Mouse (Mus musculus) forebrain, embryonic 12.5 days (tissue): ENCODE measurements around the gene Cdt1. TPM values are rescaled to one million over a fixed set of nuclear protein-coding genes. Genes with fewer than 3 reads are reported as not detected.

Experiments used
- ATAC-seq: fragments of 200-750 bp; cut with Nextera tagmentation; 2 replicates; pipeline ENCODE4 v1.8.0; 2017; ENCODE audit warnings: moderate TSS enrichment; ENCODE audit not compliant: low FRiP score
- H3K27ac ChIP-seq: fragments of 300-500 bp; sonication (generic); 2 replicates; pipeline ENCODE4 v1.5.1; 2016; ENCODE audit warnings: mild to moderate bottlenecking
- H3K27me3 ChIP-seq: fragments of 300-500 bp; sonication (generic); 2 replicates; pipeline ENCODE4 v1.6.1; 2016; ENCODE audit warnings: mild to moderate bottlenecking
- H3K36me3 ChIP-seq: fragments of 300-500 bp; sonication (generic); replicated peaks from 2 replicates; pipeline ENCODE4 v1.6.1; 2016; ENCODE audit warnings: mild to moderate bottlenecking
- H3K4me1 ChIP-seq: fragments of 300-500 bp; sonication (generic); 2 replicates; pipeline ENCODE4 v1.6.1; 2016
- H3K4me2 ChIP-seq: fragments of 300-500 bp; sonication (generic); 2 replicates; pipeline ENCODE4 v1.6.1; 2016; ENCODE audit warnings: mild to moderate bottlenecking, moderate library complexity
- H3K4me3 ChIP-seq: fragments of 300-500 bp; sonication (generic); replicated peaks from 2 replicates; pipeline ENCODE4 v1.5.1; 2016; ENCODE audit warnings: mild to moderate bottlenecking
- H3K9ac ChIP-seq: fragments of 300-500 bp; sonication (generic); 2 replicates; pipeline ENCODE4 v1.6.1; 2016; ENCODE audit warnings: mild to moderate bottlenecking
- H3K9me3 ChIP-seq: fragments of 300-500 bp; sonication (generic); 2 replicates; pipeline ENCODE4 v1.6.1; 2016
- WGBS: fragments of 180-500 bp; shearing (Covaris S2); methylation state at CpG from one replicate; pipeline ENCODE4 v1.1.7; 2016; 5-methylcytosine and 5-hydroxymethylcytosine counted together
- polyA plus RNA-seq: library from polyadenylated mRNA; unstranded; fragments of >200 nt; fragmentation: Nextera tagmentation; extraction: Ambion mirVana; gene quantifications from 2 replicates; pipeline ENCODE4 v1.2.1, GENCODE M21; 2016

Cdt1 gene
- 43.7 and 46.0 TPM in 2 replicates for polyA plus RNA-seq

- peak within 1 kb of the TSS; percentile 88 for H3K9ac ChIP-seq
- H3K36me3 ChIP-seq: peaks cover 33% of the 10 kb centered on the region
- peak within 1 kb of the TSS; percentile 86 for H3K4me3 ChIP-seq
- WGBS: under 1% methylated on average over 62 of the region's 62 CpGs
- no peaks in the 10 kb centered on the region for H3K27me3 ChIP-seq
- H3K4me2 ChIP-seq: peak within 1 kb of the TSS; percentile 81
- peaks cover 29% of the 10 kb centered on the region for H3K4me1 ChIP-seq
- H3K27ac ChIP-seq: peak within 1 kb of the TSS; percentile 89
- H3K9me3 ChIP-seq: no peaks in the 10 kb centered on the region
- ATAC-seq: peak; percentile 96
Observed at GRCm38 (mm10) chr8:122567361-122568108, at the start of gene Cdt1. Gene Cdt1, plus strand, starts transcription at chr8:122568015.

DNA sequence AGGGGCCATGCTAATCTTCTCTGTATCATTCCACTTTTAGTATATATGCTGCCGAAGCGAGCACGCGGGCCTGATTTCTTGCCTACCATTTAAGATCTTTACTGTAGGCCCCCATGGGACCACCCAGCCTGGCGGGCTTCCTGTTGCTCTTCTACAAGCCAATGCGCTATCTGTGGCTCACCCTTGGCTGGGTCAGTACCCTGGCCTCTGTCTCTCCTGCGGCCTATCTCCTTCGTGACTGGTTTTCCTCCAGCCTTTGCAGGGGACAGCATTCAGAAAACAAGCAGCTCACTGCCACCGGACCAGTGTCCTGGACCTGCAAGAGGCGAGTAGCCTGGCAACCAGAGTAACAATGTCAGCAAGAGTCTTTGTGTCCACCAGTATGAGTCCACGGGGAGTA is 47.2 kb upstream of the Cdt1 start:
- WGBS: 75% methylated on average over 11 of the region's 11 CpGs
- no peak for ATAC-seq
- Histone ChIP-seq H3K27ac (no peak overlapping the region), H3K9ac (no peak overlapping the region), H3K9me3 (no peaks in the 10 kb centered on the region), H3K4me3 (no peak overlapping the region), H3K4me2 (no peak overlapping the region), H3K36me3 (no peaks in the 10 kb centered on the region), H3K4me1 (peaks cover 39% of the 10 kb centered on the region), H3K27me3 (peaks cover 21% of the 10 kb centered on the region)

DNA sequence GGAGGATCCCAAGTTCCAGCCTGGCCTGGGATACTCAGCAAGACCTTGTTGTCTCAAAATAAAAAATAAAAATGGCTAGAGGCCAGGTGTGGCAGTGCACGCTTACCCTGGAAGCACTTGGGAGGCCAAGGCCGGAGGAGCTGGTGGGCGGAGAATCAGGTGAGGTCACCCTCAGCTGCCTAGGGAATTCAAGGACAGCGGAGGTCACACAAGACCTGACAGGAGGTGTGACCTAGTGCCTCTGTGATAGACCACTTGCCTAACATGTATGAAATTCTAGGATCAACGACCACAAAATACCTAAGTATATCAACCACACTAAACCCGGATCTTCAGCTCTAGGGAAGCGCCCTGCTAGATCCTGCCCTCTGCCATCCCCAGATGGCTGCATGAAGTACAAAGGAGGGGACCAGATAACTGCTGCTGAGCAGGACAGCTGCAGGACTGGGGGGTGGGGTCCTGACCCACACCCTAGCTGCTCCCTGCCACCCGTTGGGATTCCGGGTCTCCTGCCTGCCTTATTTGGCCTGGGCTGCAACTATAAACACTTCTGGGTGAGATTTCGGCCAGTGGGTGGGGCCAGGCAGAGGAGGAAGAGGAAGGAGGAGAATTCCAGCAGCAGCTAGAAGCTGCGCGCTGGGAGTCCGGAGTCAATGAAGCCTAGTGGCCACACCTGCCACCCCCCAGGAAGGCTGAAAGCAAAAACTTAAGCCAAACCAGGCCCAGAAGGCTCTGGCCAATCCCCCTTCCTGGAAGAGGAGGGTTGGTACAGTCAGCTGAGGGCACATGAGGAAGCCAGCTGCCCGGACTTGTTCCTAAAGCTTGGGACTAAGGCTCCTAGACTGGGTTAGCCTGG is 44.8 kb upstream of the Cdt1 start:
- H3K27me3 ChIP-seq: peaks cover 34% of the 10 kb centered on the region
- 60% methylated on average over 14 of the region's 14 CpGs for whole genome bisulfite sequencing
- H3K36me3 ChIP-seq: no peaks in the 10 kb centered on the region
- H3K4me3 ChIP-seq: no peak overlapping the region
- H3K9ac ChIP-seq: no peak overlapping the region; the same call in 1 of the 2 replicates
- no peaks in the 10 kb centered on the region for H3K9me3 ChIP-seq
- H3K27ac ChIP-seq: peak overlapping the region; percentile 43
- H3K4me2 ChIP-seq: peak overlapping the region; percentile 35
- ATAC-seq: no peak
- peaks cover 27% of the 10 kb centered on the region for H3K4me1 ChIP-seq

GRCm38 (mm10) chr8:122523652-122524360 is 44.0 kb upstream of the Cdt1 start:
- no peak overlapping the region; the same call in 1 of the 2 replicates for H3K9ac ChIP-seq
- peak overlapping the region; percentile 43 for H3K27ac ChIP-seq
- H3K9me3 ChIP-seq: no peaks in the 10 kb centered on the region
- H3K4me3 ChIP-seq: 0 out of 2 replicates have a peak overlapping the region, but pooled peaks have one; percentile 3
- H3K4me2 ChIP-seq: peak overlapping the region; percentile 35
- 16% methylated on average over 23 of the region's 23 CpGs for WGBS
- peaks cover 34% of the 10 kb centered on the region for H3K27me3 ChIP-seq
- H3K36me3 ChIP-seq: no peaks in the 10 kb centered on the region
- H3K4me1 ChIP-seq: peaks cover 25% of the 10 kb centered on the region
- ATAC-seq: peak; percentile 87

DNA sequence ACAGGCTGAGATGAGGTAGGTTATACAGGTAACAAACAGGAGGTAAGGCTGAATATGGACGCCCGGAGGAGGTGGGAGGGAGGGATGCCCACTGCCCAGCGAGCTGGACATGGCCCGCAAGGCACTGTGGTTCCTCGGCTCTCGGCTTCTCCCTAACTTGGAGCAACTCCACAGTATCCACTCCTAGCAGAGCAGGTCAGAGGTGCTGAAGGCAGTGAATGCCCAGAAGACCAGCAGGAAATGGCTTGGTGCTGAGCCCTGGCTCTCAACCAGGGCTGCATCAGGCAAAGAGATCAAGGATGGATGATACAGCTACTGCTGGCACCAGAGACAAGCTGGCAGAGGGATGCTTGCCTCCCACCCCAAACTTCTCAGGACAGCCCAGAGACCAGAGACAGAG is 43.3 kb upstream of the Cdt1 start:
- 73% methylated on average over 6 of the region's 6 CpGs for WGBS

DNA sequence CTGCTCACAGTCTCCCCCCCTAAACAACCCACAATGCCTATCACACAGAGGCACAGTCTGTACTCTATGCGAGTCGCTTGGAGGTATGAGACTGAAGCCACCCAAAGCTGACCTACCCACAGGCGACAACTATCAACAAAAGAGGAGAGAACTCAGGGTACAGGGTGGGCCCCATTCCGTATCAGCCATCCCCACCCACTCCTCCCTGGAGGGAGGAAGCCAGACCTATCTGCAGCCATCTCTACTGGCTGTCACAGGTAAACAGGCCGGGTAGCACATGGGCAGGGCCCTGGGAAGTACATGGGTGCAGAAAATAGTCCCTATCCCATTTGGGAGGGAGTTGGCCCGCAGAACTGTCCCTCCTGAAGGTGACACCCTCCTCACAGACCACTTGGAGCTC is 42.8 kb upstream of the Cdt1 start:
- no peak for ATAC-seq
- peaks cover 25% of the 10 kb centered on the region for H3K4me1 ChIP-seq
- 72% methylated on average over 6 of the region's 6 CpGs for WGBS

More for the DNA sequence above, 43.3 kb upstream of the Cdt1 start:
- Histone ChIP-seq H3K36me3 (no peaks in the 10 kb centered on the region), H3K4me3 (no peak overlapping the region), H3K27ac (0 out of 2 replicates have a peak overlapping the region, but pooled peaks have one; percentile 43), H3K4me1 (peaks cover 25% of the 10 kb centered on the region), H3K27me3 (peaks cover 34% of the 10 kb centered on the region), H3K9ac (no peak overlapping the region), H3K9me3 (no peaks in the 10 kb centered on the region), H3K4me2 (peak overlapping the region; percentile 35)
- ATAC-seq: no peak; the same call in 1 of the 2 replicates

GRCm38 (mm10) chr8:122526084-122526483 is 41.7 kb upstream of the Cdt1 start:
- H3K4me1 ChIP-seq: peaks cover 25% of the 10 kb centered on the region
- H3K27me3 ChIP-seq: peaks cover 34% of the 10 kb centered on the region
- H3K9ac ChIP-seq: no peak overlapping the region
- H3K27ac ChIP-seq: no peak overlapping the region
- no peak for ATAC-seq
- H3K9me3 ChIP-seq: no peaks in the 10 kb centered on the region
- no peak overlapping the region for H3K4me2 ChIP-seq
- H3K4me3 ChIP-seq: no peak overlapping the region
- WGBS: 76% methylated on average over 3 of the region's 3 CpGs
- no peaks in the 10 kb centered on the region for H3K36me3 ChIP-seq

More for the DNA sequence above, 42.8 kb upstream of the Cdt1 start:
- Histone ChIP-seq H3K4me2 (no peak overlapping the region), H3K36me3 (no peaks in the 10 kb centered on the region), H3K9ac (no peak overlapping the region), H3K27ac (no peak overlapping the region), H3K4me3 (no peak overlapping the region), H3K9me3 (no peaks in the 10 kb centered on the region), H3K27me3 (peaks cover 34% of the 10 kb centered on the region)

DNA sequence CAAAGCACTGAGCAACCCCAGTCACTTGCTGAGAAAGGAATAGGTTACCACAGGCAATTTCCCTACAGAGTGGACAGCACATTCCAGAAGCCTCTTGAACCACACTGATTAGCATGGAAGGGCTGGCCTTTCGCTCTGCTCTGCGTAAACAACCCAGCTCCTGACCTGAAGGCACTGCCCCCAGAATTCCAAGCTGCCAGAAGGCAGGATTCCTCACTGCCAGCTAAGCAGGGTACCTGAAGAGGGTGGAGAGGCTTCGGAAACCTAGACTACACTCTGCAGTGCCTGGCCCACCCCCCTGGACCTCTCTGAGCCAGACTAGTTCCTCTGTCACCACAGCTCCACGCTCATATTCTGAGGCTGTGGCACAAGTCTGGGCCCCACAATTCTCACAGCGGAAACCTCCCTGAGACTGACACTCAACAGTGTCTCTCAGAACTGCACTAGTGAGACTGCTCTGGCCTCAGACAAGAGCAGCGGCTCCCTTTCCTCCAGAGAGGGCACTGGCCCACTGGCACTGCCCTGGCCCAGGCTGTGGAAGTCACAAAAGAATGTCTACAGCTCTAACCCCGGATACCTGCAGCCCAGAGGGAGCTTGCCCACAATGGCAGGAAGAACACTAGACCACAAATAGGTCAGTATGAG is 41.2 kb upstream of the Cdt1 start:
- WGBS: 72% methylated on average over 7 of the region's 7 CpGs
- H3K4me1 ChIP-seq: peaks cover 25% of the 10 kb centered on the region
- no peaks in the 10 kb centered on the region for H3K9me3 ChIP-seq
- no peak overlapping the region for H3K4me3 ChIP-seq
- H3K9ac ChIP-seq: no peak overlapping the region
- H3K4me2 ChIP-seq: no peak overlapping the region
- peaks cover 34% of the 10 kb centered on the region for H3K27me3 ChIP-seq
- H3K36me3 ChIP-seq: no peaks in the 10 kb centered on the region
- no peak for ATAC-seq
- H3K27ac ChIP-seq: no peak overlapping the region

DNA sequence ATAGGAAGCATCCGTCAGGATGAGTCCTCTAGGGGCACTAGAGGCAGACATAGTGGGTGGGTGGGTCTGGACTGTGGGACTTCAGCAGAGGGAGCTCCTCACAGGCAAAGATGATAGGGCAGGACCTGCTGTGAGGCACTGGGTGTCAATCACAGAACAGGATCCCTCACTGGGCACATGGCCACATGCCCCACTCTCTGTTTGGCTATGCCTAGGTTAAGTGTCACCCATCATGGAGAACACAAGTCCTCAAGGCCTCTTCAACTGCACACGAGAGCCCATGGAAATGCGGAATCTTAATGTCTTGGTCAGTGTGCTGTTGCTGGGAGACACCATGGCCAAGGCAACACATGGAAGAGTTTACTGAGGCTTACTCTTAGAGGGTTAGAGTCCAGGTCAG is 39.9 kb upstream of the Cdt1 start:
- no peaks in the 10 kb centered on the region for H3K9me3 ChIP-seq
- H3K4me2 ChIP-seq: no peak overlapping the region
- ATAC-seq: no peak
- H3K27me3 ChIP-seq: peaks cover 30% of the 10 kb centered on the region
- WGBS: 92% methylated on average over 3 of the region's 3 CpGs
- H3K9ac ChIP-seq: no peak overlapping the region
- peaks cover 23% of the 10 kb centered on the region for H3K4me1 ChIP-seq
- no peak overlapping the region for H3K4me3 ChIP-seq
- H3K27ac ChIP-seq: no peak overlapping the region
- no peaks in the 10 kb centered on the region for H3K36me3 ChIP-seq

DNA sequence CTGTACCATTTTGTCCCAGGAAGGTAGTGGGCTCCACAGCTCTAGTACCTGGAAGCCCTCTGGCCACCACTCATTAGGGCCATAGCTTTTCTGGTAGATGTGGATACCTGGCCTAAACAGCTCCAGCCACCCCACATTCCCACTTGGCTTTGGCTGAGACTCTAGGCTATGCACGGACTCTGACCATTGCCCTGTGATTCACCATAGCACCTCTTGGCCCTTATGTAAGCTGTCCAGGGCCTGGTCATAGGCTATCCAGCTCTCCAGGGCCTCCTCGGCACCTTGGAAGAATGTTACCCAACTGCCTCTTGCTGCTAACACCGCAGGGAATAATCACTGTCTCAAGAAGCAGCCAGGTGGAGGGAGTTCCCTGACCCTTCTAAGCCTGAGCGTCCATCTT is 38.7 kb upstream of the Cdt1 start:
- Histone ChIP-seq H3K9ac (no peak overlapping the region), H3K27ac (no peak overlapping the region), H3K4me3 (no peak overlapping the region), H3K9me3 (no peaks in the 10 kb centered on the region), H3K36me3 (no peaks in the 10 kb centered on the region), H3K4me1 (peaks cover 10% of the 10 kb centered on the region), H3K4me2 (no peak overlapping the region), H3K27me3 (peaks cover 25% of the 10 kb centered on the region)
- WGBS: 91% methylated on average over 4 of the region's 4 CpGs
- ATAC-seq: no peak

DNA sequence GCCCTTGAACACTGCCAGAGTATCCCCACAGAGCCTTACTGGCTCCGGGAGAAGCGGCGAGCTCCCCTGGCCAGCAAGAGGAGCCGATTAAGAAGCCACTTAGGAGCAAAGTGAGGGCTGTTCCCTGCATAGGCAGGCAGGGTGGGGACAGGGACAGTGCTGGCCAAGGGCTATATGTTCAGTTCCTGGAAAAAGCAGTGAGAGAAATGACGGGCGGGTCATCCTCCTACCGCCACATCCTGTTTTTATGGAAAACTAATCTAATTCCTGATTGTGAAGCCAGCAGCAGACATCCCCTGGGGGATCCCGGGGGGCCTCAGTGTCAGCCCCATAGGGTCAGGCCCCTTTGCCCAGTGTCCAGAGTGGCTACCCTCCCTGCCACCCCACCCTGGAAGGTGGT is 36.5 kb upstream of the Cdt1 start:
- ATAC-seq: no peak
- no peaks in the 10 kb centered on the region for H3K4me1 ChIP-seq
- 87% methylated on average over 8 of the region's 8 CpGs for whole genome bisulfite sequencing

More for the DNA sequence above, 36.5 kb upstream of the Cdt1 start:
- Histone ChIP-seq H3K27ac (no peak overlapping the region), H3K4me2 (no peak overlapping the region), H3K27me3 (peaks cover 6% of the 10 kb centered on the region; the same call in 1 of the 2 replicates), H3K36me3 (no peaks in the 10 kb centered on the region), H3K9ac (no peak overlapping the region), H3K9me3 (no peaks in the 10 kb centered on the region), H3K4me3 (no peak overlapping the region)
